9 mouse cellular contexts compared by ENCODE assay signal in the genomic region with DNA sequence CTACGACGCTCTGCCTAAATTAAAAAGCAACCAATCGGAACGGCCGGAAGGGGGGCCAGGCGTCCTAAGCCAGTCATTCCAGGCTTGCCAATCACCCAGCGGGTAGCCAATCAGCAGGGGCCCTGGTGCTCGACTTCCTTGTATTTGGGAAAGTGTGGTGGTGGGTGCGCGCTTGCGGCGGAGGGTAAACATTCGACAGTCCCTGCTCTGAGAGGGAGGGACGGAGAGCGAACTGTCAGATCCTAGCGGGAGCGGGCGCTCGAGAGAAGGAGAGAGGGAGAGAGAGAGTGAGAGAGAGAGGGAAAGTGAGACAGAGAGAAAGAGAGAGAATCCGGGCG. TPM values are rescaled to one million over a fixed set of nuclear protein-coding genes. Genes with fewer than 3 reads are reported as not detected.
DNase-seq lines count a peak whose midpoint lies in the region; ATAC-seq lines count a peak whose summit lies in the region.
"Had no signal": no experiment of that assay in that cellular context is flagged by ENCODE, and none has a peak within 500 bp of the region (broad histone marks: within the 10 kb centered on the region; RNA-seq: fewer than 3 reads in every experiment).

A gene (plus strand): TSS at position 191 of the 338 bp plus-strand sequence.

- H3K4me2 ChIP-seq in forebrain, embryonic 13.5 days, result peak within 1 kb of the TSS; percentile 98
- H3K4me2 ChIP-seq in hindbrain, embryonic 16.5 days (ENCODE audit: low read length), result peak within 1 kb of the TSS; percentile 71
- peak within 1 kb of the TSS; percentile 60 for H3K4me2 ChIP-seq in stomach, embryonic 14.5 days (replicated peaks; ENCODE audit: low read depth, low read length)

- ATAC-seq in forebrain, embryonic 13.5 days, result peak; percentile 88
- peak; percentile 90 for ATAC-seq in hindbrain, embryonic 16.5 days
- ATAC-seq in stomach, embryonic 14.5 days (ENCODE audit: insufficient number of reproducible peaks, insufficient read depth, low FRiP score, low read depth), result peak; percentile 57; the same call in 1 of the 2 replicates

- H3K9me3 ChIP-seq in forebrain, embryonic 13.5 days (replicated peaks), result no peaks in the 10 kb centered on the region
- H3K9me3 ChIP-seq in hindbrain, embryonic 16.5 days (ENCODE audit: control insufficient read depth, low read length), result no peaks in the 10 kb centered on the region
- H3K9me3 ChIP-seq in stomach, embryonic 14.5 days (ENCODE audit: control insufficient read depth, low read depth, low read length), result no peaks in the 10 kb centered on the region

- under 1% methylated on average over 21 of the region's 21 CpGs for WGBS in forebrain, embryonic 13.5 days
- WGBS in hindbrain, embryonic 16.5 days, result under 1% methylated on average over 21 of the region's 21 CpGs
- 0% methylated on average over 21 of the region's 21 CpGs for WGBS in stomach, embryonic 14.5 days

- DNase-seq in urinary bladder, postnatal 14 days (ENCODE audit: low spot score), result peak; percentile 68
- DNase-seq in urinary bladder, adult 2 months (ENCODE audit: low spot score), result no peak
- peak; percentile 94 for DNase-seq in left cerebral cortex, adult 11 months (ENCODE audit: low spot score)
- peak; percentile 43 for DNase-seq in lung, postnatal 14 days
- DNase-seq in ovary, postnatal 14 days (ENCODE audit: low spot score), result no peak

- no peaks in the 10 kb centered on the region for H3K4me1 ChIP-seq in forebrain, embryonic 13.5 days
- H3K4me1 ChIP-seq in hindbrain, embryonic 16.5 days (ENCODE audit: control insufficient read depth, insufficient read depth, low read depth, low read length), result no peaks in the 10 kb centered on the region
- H3K4me1 ChIP-seq in stomach, embryonic 14.5 days (ENCODE audit: control insufficient read depth, insufficient read depth, low read length), result peaks cover 29% of the 10 kb centered on the region

- no peaks in the 10 kb centered on the region for H3K27me3 ChIP-seq in forebrain, embryonic 13.5 days
- H3K27me3 ChIP-seq in hindbrain, embryonic 16.5 days (replicated peaks; ENCODE audit: control insufficient read depth, insufficient read depth, low read length), result no peaks in the 10 kb centered on the region
- H3K27me3 ChIP-seq in stomach, embryonic 14.5 days (ENCODE audit: control insufficient read depth, insufficient read depth, low read length), result peaks cover 56% of the 10 kb centered on the region

- peak within 1 kb of the TSS; percentile 99 for H3K4me3 ChIP-seq in forebrain, embryonic 13.5 days
- H3K4me3 ChIP-seq in hindbrain, embryonic 16.5 days (ENCODE audit: low read length), result peak within 1 kb of the TSS; percentile 54
- H3K4me3 ChIP-seq in stomach, embryonic 14.5 days (ENCODE audit: low read depth, low read length), result peak within 1 kb of the TSS; percentile 32

- peak within 1 kb of the TSS; percentile 100 for H3K27ac ChIP-seq in forebrain, embryonic 13.5 days
- H3K27ac ChIP-seq in hindbrain, embryonic 16.5 days (ENCODE audit: low read depth, low read length), result peak within 1 kb of the TSS; percentile 97
- no peak within 1 kb of the TSS for H3K27ac ChIP-seq in stomach, embryonic 14.5 days (ENCODE audit: low read length)

- H3K9ac ChIP-seq in forebrain, embryonic 13.5 days, result peak within 1 kb of the TSS; percentile 100
- H3K9ac ChIP-seq in hindbrain, embryonic 16.5 days (ENCODE audit: low read depth, low read length), result peak within 1 kb of the TSS; percentile 75
- H3K9ac ChIP-seq in stomach, embryonic 14.5 days (replicated peaks; ENCODE audit: low read depth, low read length), result no peak within 1 kb of the TSS

- peaks cover 25% of the 10 kb centered on the region for H3K36me3 ChIP-seq in forebrain, embryonic 13.5 days (ENCODE audit: poor library complexity, severe bottlenecking)
- H3K36me3 ChIP-seq in hindbrain, embryonic 16.5 days (ENCODE audit: control insufficient read depth, insufficient read depth, low read length), result no peaks in the 10 kb centered on the region
- H3K36me3 ChIP-seq in stomach, embryonic 14.5 days (ENCODE audit: control insufficient read depth, insufficient read depth, low read length), result no peaks in the 10 kb centered on the region
- H3K36me3 ChIP-seq: G1E had no signal

RNA-seq across cellular contexts. Expression of the gene that starts here (rescaled TPM):
- polyA plus RNA-seq in urinary bladder, adult 2 months (2012; rRNA removed), result 0.21 and 0.22 TPM in 2 replicates
- 37.1 and 44.2 TPM in 2 replicates for polyA plus RNA-seq in forebrain, embryonic 13.5 days (2015; fragmentation: Nextera tagmentation; extraction: Ambion mirVana)
- polyA plus RNA-seq in hindbrain, embryonic 16.5 days (2015; fragmentation: Nextera tagmentation; extraction: Ambion mirVana), result 8.4 and 9.5 TPM in 2 replicates
- 0.04 TPM in 1 of 2 replicates, not detected in the other for polyA plus RNA-seq in stomach, embryonic 14.5 days (2014; fragmentation: Nextera tagmentation; extraction: Ambion mirVana)
- polyA plus RNA-seq: G1E had no signal

Comparison
In these comparisons a context has a peak if more than half of its experiments do, and no peak if none do; other contexts are left out.
1. DNase-seq: peak in urinary bladder, postnatal 14 days (single experiment), left cerebral cortex, adult 11 months (single experiment) and lung, postnatal 14 days (single experiment); none in urinary bladder, adult 2 months (single experiment) and ovary, postnatal 14 days (single experiment).
2. Peak in ATAC-seq, H3K4me3 ChIP-seq and H3K4me2 ChIP-seq in stomach, embryonic 14.5 days; RNA of the gene not detected or under 1 TPM.
3. H3K4me3 ChIP-seq: peak in every context shown above with its lines; median percentile 99 in forebrain, embryonic 13.5 days; 54 in hindbrain, embryonic 16.5 days; 32 in stomach, embryonic 14.5 days.
4. Peak in every context shown above with its lines, with median percentiles within 50 percentile points of each other: ATAC-seq and H3K4me2 ChIP-seq.